Mouse (Mus musculus) layer of hippocampus, postnatal 10 days (tissue): Measurements from ENCODE around the gene Galnt10. TPM values are rescaled to one million over a fixed set of nuclear protein-coding genes. Genes with fewer than 3 reads are reported as not detected.

Experiments used
- DNase-seq, 2 experiments: peaks; one replicate each; pipeline ENCODE4 v3.0.0; 2021; ENCODE audit warnings: low spot score in 2 of 2
- total RNA-seq, 2 experiments: library from RNA; stranded (reverse); gene quantifications; 2 replicates each; pipeline ENCODE4 v1.2.3; 2021

Gene Galnt10
- total RNA-seq, 2 experiments from 2014 or later = 10.9 to 11.2 TPM

DNA sequence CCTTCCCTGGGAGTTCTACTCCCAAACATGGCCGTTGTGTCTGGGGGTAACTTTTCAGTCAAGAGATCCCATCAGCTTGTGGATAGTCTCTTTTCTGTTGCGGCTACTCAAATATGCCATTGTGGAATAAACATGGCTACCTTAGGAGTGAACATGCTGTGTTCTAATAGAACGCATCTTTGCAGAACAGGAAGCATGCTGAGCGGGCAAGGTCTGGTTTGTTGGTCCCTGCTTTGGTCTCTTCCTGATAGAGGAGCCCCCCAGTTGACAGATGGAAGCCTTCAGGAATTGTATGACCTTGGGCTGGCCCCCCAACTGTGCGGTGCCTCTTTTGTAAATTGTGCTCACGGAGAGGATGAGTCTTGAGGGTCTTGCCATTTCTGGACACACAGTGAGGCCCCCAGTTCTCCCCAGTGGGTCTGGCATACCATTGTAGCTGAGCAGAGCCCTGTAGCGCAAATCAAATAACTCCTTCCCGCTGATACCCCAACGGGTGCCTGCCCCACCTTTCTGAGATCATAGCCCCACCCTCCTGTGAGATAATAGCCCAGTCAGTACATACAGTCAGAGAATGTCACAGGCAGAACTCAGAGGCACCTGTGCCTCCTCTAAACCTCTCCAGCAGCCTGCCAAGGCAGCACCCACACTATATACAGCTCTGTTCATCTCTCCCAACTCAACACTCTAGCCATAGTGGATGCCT, 12.3 kb downstream of the Galnt10 start:
- DNase-seq = no peak

DNA sequence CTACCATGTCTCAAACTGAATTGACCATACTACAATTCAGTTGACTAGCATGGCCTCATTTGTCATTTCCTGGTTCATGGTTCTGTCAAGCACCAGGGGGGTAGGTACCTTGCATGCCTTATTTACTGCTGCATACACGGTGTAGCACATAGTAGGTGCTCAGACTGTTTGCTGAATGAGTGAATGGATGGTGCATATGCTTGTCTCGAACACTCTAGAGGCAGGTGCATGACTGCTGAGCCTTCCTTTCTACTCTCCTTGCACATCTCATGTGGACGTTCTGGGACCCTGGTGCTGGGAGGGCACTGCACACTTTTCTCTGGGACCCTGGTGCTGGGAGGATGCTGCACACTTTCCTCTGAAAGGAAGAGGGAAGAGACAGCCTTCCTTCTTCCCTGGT, 13.0 kb downstream of the Galnt10 start:
- DNase-seq = no peak

DNA sequence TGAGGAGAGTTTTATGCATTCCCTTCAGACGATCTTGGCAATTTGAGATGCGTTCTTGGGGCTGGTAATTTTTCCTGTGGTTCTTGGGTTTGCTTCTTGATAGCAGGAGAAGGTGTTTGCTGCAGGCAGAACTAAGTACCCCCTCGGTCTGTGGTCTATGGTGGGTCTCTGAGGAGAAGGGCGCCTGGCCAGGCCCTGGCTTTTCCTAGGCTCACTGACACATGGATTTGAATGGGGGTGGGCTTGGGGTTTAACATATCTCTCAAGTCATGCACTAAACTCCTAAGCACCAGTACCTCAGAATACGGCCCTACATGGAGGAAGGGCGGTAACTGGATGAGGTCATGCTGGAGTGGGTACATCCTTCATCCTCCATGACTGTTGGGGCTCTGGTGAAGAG, 13.5 kb downstream of the Galnt10 start:
- no peak for DNase-seq

DNA sequence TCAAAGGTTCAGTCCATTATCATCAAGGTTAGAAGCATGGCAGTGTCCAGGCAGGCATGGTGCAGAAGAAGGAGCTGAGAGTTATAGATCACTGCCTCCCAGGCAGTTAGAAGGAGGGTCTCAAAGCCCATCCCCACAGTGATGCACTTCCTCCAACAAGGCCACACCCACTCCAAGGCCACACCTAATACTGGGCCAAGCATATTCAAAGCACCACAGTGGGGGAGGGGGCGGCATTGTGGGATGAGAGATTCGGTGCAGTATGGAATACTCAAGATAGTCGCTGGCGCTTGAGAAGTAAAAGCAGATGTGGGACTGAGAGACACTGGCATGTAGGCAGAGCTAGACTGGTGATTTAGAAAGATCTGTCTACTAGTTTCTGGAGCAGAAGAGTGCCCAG, 14.9 kb downstream of the Galnt10 start:
- no peak for DNase-seq

DNA sequence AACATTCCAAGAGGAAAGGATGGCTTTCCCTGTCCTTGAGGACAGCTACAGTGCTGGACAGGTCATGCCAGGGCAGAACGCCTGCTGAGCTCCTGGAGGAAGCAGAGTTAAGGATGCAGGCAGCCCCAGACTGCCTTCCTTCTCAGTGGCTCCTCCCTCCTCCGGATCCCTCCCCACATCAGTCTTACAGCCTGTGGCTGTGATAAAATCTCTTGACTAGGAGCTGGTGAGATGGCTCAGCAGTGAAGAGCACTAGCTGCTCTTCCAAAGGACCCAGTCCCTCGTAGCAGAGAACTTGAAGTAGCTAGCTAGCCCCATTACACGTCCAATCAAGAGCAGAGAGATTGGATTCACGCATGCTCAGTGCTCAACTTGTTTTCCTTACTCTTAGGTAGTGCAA, 15.6 kb downstream of the Galnt10 start:
- no peak for DNase-seq

DNA sequence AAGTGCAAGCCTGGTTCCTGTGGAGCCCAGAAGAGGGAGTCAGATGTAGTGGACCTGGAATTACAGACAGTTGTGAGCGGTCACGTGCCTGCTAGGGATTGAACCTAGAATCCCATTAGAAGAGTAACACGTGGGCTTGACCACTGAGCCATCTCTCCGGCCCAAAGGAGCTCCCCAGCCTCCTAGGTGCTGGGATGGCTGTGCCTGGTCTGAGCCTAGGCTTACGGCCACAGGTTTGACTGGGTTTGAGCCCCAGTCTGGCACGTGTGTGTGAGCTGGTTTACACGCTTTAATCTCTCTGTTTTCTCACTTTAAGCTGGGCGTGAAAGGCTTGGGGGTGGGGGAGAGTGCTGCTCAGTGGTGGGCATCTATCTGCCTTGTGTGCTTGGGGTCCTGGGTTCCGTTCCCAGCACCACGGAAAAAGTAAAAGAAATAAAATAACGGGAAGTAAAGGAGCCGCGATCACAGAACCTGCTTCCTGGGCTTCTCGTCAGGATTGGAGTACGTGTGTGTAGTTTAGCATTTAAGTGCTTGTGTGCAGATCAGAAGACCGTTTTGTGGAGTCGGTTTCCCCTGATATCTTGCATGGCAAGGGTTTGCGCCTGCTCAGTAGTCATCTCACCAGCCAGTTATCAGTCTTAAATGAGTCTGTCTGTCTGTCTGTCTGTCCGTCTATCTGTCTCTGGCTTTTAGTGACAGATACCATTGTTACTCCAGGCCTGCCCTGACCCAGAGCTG, 16.4 kb downstream of the Galnt10 start:
- no peak for DNase-seq

DNA sequence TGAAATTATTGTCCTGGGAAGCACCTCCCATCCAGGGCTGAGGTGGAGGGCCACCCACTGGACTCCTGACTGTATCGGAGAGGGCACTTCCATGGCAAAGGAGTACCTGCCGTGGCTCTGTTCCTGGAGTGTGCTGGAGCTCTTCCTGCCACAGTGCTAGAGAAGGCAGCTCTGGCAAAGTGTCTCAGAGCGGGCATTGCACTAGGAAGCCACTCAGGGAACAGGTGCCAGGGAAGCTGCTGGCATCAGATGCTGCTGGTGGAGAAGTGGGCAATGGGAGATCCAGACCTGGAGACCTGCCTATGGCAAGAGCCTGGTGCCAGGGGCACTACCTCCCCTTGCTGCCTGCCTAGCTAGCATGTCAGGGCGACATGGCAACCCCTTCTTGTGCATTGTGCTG, 17.0 kb downstream of the Galnt10 start:
- DNase-seq = no peak

DNA sequence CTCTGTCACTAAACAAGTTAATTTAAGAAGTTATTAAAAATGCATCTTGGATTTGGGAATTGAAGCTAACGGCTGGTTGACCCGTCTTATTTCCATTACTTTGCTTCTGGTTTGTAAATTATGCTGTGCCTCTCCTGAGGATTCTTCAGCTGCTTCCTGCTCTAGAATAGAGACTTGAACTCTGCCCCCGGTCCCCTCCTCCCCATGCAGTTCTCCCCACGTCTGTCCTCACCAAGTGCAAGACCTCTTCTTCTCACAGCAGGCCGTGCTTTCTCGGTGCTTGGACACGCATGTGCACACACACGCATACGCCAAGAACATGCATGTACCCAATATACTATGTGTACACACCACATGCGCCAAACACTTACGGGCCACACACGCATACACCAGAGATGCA, 18.0 kb downstream of the Galnt10 start:
- DNase-seq = no peak

DNA sequence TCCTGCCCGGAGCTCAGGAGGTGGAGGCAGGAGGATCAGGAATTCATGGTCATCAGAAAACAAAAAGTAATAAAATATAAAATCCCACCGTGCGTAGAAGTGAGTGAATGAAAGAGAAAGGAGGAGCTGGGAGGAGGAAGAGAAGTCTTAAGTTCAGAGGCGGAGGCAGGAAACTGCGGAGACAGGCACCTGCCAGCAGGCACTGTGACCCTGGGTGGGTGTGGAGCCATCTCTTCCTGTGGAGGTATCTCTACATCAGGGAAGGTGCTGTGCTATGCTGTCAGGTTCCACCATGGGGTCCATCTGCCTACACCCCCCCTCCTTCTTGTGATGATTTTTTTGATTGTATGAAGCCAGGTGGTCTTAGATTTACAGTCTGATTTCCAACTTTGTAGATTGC, 19.5 kb downstream of the Galnt10 start:
- no peak for DNase-seq

DNA sequence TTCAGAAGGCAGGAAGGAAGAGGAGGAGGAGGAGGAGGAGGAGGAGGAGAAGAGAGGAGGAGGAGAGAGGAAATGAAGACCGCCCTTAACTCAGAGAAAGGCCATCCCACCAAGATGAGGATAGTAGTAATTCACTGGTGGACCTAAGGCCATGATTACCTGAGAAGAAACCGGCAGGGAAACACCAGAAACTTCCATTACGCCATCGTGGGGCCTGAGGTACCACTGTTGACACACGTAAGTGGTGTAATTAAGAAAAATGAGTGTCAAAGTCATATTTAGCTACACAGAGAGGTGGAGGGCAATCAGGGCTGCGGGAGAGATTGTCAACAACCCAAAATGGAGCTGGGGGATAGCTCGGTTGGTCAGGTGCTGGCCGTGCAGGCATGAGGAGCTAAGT, 23.0 kb downstream of the Galnt10 start:
- DNase-seq = no peak

DNA sequence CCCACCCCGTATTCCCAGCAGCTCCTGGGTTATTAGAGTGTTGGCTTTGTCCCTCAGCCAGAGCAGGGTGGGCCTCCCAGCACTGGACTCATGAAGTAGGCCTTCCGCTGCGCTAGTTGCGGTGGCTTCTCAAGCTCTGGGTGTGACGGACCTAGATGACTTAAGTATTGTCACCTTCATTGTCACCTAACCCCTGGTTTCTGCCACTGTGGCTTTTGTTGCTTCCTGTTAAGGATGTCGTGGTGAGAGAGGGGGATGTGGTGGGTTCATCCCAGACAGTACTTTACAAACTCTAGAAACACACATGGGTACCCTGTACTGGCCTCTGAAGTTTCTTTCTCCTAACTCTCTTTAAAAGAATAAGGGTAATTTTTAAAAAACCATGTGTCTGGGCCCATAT, 24.3 kb downstream of the Galnt10 start:
- DNase-seq = no peak

DNA sequence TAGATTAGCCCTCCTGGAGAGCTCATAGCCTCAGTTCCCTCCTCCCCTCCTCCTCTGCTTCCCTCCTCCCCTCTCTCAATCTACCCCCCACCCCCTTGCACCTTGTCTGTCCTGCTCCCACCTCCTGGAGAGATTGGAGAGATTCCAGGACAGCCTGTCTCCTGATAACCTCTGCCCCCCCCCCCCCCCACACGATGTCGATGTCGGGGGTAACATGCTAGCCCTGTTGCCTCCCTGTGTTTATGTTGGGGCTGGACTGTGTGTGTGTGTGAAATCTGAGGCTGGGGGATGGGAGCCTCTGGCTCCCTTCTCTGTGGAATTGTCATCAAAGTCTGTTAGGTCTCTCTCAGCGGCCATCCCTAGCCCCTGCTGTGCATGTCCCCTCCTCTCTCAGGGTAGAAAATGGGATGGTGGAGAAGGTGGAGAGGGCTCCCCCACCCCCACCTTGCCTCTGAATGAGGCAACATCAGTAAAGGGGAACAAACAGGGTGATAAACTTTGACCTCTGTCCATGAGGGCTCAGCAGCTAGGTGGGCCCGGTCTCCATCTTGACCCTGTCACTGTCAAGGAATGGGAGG, 26.0 kb downstream of the Galnt10 start:
- no peak for DNase-seq

DNA sequence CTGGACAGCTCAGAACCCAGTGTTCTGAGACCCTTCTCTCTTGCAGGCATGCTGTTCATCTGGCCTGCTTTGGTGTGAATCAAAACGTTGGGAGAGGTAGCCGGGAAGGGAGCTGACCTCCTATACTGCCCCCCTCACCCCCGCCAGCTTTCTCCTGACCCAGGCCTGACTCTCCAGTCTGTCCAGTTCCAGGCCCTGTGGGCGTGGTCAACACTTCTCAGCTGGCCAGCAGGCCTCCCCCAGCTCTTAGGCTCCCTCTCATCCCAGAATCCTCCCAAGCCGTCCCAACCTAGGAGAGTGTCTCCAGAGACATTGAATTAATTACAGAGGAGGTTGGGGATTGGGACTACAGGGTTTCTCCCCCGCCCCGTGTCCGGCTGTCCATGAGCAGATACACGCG, 26.6 kb downstream of the Galnt10 start:
- DNase-seq = no peak

DNA sequence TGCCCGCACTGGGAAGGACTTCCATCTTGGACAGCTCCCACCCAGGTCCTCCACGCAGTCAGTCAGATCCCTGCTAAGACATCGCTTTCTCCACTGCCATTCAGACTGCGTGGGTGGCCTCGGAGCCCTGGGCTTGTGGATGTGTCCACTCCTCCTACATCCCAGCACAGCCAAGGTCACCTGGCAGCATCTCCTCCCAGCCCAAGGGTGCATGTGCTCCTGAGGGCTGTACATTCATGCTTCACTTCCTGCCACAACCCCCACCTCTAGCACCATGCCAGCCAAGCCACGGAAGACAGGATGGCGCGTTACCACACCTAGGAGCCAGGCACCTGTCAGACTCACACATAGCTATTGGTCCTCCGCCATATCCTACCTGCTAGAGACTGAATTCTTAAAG, 27.8 kb downstream of the Galnt10 start:
- DNase-seq = no peak

DNA sequence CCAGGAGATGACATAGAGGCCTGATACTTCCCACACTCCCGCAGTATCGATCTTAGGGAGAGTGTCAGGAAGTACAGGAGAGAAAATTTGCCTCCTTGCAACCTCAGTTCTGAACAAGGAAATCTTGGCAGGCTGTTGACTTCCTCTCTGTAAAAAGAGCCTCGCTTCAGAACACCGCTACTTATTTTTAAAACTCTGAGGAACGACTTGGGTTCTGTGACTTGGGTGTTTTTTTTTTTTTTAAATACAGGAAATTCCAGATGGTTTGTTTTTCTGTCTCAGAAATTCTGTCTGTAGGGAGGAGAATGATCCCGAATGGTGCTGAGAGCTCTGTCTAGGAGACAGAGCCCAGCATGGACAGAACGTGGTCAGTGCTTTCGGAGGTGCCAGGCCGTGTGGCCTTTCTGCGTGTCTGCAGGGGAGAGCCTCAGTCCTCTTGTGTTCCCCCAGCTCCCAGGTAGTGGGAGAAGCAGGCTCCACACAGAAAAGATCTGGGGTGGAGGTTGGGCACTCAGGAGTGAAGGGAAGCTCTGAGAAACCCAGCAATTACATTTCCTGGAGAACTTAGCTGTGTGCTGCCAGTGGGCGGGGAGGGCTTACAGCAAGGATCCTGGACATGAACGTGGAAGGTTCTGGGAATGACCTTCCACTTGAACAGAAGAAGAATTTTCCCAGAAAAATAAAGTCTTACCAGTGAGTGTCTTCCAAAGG, 28.9 kb downstream of the Galnt10 start:
- DNase-seq = no peak

DNA sequence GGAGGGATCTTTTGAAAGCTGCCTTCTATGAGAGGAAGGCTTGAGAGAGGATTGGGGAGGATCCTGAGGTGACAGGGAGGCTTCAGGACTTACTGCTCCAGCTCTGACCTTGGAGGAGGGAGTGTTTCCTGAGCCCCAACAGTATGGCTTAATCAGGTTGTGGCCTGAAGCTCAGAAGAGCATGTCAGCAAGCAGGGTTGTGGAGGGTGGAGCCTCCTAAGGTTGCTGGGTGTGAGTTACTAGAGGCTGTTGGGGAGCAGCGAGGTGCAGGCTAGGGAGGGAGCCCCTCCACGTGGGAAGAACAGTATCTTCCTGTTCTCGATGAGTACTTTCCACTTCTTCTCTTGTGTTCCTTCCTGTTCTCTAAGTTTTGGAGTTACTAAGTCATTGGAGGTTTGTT, 32.0 kb downstream of the Galnt10 start:
- no peak for DNase-seq

DNA sequence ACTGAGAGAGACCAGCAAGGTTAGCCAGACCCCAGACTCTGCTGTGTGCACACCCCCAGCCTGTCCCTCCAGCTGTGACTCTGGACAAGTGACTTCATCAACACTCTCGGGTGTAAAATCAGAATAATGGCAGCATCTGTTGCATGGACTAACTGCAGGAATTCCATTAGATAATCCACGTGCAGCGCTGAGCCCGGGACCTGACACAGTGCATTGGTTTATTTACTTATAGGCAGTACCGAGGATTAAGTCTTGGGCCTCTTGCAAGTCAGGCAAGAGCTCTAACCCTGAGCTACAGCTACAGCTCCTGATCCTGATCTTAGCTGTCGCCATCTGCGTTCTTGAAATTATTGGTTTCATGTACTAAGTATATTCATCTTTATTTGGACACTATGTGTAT, 37.3 kb downstream of the Galnt10 start:
- no peak for DNase-seq

DNA sequence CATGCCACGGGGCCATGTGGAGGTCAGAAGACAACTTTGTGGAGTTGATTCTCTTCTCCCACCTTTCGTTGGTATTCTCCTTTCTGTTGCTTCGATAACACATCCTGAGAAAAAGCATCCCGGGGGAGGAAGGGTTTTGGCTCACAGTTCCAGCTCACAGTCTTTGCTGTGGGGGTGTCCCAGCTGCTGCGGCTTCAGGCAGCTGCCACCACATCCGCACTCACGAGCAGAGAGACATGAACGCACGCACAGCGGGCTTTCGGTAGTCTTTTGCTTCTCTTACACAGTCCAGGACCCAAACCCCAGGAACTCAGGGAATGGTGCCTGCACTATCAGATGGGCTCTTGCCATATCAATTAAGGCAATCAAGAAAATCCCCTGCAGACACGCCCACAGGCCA, 37.9 kb downstream of the Galnt10 start:
- no peak for DNase-seq

DNA sequence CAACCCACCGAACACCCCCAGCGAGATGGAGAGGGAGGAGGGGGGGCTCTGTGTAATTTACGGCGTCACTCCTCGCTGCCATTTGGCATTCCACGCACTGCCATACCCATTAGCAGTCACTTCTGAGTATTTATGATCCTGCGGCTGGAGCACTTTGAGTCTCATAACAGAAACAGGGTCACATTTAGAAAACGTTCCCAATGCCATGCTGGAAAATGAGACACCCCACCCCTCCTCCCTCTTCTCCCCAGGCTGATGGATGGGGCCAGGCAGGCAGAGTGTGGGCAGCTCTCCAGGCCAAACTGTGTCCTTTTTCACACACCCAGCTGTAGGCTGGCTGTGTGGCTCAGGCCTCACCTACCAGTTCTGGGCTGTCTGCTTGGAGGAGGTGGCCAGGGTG, 38.7 kb downstream of the Galnt10 start:
- DNase-seq = no peak

DNA sequence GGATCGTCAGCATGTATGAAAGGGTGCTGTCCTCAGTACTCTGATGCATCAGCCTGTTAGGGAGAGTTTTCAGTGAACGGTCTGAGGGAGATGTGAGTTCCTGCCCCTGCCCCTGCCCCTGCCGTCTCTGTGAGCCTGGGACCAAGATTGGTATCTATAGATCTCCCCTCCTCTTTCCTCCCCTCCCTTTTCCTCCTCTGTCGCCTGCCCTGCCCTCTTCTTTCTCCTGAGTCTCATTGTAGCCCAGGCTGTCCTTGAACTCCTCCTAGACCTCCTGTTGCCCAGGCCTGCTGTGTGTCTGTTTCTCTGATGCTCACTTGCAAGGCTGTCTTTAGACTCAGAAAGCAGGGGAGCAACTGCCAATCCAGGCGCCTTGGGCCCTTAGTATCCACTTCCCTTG, 39.6 kb downstream of the Galnt10 start:
- DNase-seq = no peak

DNA sequence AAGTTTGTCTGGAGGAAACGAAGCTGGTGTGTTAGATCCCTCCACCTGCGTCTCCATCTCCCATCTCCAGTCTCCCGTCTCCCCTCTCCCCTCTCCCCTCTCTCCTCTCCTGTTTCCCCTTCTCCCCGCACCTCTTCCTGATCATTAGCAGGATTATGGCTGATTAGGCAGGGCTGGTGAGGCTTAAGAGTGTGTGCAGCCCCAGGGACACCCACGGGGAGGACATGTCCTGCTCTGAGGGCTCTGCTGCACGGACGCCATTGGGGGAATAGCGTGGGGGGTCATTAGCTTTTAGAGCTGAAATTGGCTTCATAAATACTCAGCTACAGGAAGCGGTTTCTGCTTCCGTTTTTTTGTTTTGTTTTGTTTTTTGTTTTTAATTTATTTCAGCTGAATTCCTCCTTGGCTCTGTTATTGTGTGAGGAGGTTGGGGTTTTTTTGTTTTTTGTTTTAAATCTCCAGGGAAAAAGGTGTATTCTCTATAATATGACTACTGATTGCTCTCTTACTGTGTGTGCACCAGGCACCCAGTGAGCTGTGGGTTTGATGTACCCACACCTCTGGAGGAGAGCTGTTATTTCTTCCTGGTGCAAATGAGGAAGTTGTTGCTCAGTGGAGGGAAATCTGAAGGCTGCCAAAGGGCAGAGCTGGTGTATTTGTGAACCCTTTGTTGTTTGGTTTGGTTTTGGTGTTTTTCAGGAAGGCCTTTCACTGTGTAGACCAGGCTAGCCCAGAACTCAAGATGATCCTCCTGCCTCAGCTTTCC, 40.6 kb downstream of the Galnt10 start:
- DNase-seq = no peak
